Mouse (Mus musculus) Muller cell, postnatal 12 days (primary cell): ENCODE results near the gene Tead4.
"Not testable (repeated sequence)": the region's sequence is repeated elsewhere in the genome, so short reads cannot be mapped to it uniquely, and the experiment has no call there.

Experiments
- DNase-seq: peaks from one replicate; pipeline ENCODE4 v3.0.0-alpha.2; 2015; ENCODE audit errors: inconsistent ontology term

Gene Tead4

DNA sequence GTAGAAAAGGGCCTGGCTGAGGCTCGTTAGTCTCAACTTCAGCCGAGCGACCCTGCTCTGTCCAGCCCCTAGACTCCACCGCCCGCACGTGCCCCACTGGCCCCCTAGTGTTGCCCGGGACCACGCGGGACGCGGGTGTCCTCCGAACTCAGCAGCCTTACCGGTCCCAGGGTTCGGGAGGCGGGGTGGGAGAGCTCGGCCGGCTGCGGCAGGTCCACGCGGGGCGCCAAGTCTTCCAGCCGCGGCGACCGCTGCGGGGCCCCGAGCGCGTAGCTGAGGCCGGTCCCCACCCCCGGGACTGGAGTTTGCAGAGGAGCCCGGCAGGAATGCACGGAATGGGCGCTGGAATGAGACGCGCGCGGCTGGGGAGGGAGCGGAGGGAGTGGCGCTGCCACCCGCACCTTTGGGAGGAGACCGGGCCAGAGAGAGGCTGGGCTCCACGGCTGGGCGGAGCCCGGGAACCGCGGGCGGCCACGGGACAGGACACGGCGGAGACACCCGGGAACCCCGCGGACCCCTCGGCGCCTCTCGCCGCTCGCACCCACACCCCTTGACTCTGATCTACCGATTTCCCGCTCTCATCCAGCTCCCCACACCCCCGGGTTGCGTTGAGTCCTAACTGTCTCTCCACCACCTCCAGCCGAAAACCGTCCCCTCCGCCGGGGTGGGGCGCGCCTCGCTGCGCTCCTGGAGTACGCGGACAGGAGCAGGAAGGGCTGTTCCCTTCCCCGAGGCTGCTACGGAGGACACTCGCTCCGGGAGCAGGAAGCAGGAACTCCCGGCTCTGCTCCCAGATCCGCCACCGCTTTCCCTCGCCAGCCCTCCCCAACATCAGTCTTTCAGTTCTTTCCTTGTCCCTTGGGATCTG, at the start of gene Tead4:
TSS of gene Tead4 (minus strand) at position 690 of the 868 bp plus-strand sequence.
- DNase-seq = peak; percentile 97

DNA sequence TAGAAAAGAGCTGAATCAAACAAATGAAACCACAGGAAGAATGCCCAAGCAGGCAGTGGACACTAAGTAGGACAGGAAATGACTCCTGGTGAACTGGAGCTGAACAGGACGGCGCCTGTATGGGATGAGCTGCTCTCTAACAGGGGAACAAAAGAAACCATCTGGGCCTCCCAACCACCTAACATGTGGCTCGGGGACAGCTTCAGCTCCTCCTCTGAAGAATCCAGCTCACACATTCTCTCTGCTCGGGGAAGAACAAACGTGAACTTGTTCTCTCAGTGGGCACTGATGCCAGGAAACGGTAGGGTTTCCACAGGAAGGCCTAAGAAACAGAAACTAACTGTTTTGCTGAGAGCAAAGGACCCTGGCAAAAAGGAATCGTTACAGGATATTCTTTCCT, 49.1 kb upstream of the Tead4 start:
- peak; percentile 97 for DNase-seq

DNA sequence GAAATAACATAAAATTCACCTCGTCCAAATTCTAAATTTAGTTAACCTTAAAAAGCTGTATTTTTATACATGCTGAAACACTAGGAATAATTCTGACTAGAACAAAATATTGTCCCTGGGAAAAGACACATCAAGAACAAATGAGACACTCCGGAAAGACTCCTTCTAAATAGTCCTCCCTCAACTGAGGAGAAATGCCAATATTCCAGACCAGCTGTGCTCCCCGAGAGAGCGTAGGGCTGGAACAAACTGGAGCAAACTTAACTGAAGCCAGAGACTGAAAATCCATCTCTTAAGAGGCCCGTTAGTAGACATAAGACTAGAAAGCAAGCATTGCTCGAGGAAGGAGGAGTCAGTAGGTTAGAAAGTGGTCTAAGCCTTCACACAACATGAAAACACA, 46.2 kb upstream of the Tead4 start:
- DNase-seq = no peak

DNA sequence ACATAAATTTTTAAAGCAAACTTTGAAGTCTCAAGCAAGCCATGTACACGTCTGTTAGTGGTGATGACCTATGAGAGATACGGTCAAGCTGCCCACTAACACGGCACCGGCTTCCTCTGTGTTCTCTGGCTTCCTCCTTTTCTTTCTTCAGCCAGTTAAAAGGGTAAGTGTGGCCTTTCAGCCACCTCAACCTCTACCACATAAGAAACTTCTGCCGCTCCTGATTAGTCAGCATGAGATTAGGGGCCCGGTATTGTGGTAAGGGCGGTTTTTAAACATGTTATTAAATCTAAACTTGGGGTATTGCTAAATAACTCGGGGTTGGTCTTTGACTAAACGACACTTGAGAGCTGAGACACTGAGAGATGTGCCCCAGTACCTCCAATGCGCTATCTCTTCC, 45.0 kb upstream of the Tead4 start:
- DNase-seq = no peak

DNA sequence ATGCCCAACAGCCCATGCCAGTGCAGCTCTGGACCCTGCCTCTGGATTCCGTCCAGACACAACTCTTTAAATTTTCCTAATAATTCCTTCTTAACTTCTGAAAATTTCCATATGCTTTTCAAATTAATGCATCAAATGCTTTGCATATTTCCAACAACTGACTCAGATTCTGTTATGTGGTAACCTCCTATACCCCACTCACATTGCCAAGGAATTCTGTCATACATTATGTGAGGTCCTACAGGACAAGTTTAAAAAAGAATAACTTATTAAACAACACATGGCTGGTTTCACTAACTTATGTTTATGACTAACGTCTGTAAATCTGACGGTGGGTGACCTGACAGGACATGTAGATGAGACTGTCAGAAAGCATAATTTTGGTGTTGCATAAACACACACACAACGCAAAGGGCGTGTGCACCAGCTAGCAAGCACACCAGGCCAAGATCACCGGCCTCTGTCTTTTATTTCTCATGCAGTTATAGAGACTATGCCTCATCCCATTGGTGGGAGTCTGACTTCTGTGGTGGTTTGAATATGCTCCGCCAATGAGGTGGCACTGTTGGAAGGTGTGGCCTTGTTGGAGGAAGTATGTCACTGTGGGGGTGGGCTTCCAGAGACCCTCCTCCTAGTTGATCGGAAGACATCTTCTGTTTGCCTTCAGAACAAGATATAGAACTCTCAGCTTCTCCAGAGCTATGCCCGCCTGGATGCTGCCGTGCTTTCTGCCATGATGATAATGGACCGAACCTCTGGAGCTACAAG, 41.5 kb upstream of the Tead4 start:
- no peak for DNase-seq

DNA sequence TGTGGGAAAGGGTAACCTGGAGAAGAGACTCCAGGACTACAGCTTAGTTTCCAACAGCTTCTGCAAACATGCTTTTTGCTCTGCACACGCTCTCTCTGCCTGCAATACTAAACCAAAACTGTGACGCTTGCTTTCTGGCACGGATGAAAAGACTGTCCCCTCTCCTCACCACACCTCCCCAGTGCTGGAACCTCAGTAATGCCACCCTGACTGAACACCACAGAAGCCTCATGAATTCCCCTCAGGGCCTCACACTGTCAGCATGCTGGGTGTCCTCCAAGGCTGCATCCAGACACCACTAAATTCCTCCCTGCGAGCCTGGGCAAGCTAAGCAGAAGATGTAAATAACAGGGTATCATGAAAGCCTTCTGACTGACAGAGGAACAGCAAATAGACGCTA, 38.3 kb upstream of the Tead4 start:
- DNase-seq = peak; percentile 97

DNA sequence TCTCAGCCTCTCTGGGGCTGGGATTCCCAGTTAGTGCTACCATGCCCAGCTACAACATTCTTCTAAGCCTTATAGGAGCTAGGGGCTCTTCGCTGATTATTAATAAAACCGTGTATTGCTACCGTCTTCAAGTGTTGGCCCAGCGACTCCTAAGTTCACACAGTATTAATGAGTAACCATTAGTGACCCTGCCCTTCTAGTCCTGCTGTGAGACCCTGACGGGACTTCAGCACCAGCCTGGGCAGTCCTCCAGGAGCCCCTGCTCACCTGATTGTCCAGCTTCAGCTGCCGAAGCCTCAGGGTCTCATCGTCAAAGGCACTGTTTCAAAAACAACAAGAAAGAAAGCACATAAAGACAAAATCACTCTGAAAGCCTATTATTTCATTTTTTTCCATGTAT, 36.8 kb upstream of the Tead4 start:
- DNase-seq = no peak

DNA sequence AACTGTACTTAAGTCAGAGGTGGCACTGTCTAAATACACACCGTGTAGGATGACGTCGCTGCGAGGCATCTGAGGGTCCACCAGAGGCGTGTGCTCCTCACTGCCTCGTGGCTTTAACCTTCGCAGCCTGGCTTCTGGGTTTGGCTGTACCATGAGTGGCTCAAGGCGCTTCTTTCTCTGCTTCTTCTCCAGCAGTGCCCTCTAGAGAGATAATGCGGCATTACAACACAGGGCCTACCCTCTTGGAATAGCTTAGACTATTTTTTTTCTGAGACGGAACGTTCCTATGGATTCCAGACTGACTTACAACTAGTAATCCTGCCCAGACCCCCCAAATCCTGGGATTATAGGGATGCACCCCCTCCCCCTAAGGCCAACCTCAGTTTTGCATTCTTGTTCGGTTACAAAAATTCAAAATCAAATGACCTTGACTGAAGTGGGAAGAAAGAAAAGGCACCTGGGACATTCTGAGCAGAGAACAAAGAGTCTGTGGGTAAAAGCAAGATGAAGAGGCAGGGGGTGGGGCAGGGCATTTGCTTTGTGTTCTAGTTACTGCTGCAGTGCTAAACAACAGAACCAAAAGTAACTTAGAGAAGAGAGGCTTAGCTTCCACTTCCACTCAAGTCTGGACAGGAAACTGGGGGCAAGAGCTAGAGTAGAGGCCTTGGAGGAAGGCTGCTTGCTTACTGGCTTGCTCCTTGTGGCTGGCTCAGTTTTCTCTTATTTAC, 33.9 kb upstream of the Tead4 start:
- DNase-seq = peak; percentile 66

DNA sequence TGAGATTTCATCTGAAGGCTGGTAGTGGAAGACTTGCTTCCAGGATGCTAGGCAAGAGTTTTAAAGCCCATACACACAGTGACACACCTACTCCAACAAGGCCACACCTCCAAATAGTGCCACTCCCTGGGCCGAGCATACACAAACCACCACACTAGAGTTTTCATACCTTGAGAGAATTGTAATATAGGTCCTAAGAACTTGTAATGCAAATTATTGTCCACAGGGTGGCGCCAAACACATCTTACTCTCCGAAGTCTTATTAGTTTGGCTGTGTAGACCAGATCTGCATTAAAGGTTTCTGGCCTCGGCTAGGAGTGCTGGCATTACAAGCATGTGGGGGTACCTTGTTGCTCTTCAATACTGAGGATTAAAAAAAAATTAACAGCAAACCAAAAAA, 17.7 kb upstream of the Tead4 start:
- DNase-seq = peak; percentile 73

DNA sequence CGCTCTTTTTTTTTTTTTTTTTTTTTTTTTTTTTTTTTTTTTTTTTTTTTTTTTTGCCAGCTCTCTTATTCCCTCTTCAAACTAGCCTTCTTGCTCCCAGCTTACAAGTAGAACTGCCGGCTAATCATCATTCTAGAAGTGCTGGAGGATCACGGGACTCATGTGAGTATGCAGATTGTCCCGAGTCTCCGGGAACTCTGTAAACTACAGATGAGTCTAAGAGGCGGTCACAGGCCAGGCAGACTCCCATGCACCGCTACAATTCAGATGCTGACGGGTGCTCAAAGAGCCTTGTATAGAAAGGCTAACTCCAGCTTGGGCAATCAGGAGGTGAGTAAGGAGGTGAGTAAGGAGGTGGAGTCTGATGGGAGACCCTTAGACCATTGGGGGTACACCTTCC, 15.0 kb upstream of the Tead4 start:
- no peak for DNase-seq

DNA sequence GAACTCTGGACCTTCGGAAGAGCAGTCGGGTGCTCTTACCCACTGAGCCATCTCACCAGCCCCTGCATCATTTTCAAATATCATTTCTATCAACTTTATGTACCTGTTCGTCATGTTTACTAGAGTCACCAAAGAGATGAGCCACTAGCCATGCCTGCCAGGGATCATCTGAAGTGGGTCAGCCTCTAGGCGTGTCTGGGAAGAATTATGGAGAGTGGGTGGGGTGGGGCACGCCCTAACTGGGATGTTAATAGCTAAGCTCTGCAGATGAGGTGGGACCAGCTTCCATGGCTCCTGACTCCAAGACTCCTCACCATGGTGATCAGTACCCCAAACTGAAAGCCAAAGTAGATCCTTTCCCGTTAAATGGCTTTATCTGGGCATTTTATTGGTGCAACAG, 14.2 kb upstream of the Tead4 start:
- no peak for DNase-seq

DNA sequence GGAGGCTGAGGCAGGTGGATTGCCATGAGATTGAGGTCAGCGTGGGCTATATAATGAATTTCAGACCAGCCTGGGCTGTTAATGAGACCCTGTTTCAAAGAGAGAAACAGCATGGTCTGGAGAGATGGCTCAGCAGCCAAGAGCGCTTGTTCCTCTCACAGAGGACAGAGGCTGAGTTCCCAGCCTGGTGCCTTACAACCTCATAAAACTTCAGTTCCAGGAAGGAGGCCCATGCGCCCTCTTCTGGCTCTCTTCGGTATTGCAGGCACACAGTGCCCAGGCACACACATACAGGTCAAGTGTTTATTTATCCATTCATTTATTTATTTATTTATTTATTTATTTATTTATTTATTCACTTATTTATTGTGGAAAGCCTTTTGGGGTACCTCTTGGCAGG, 7.7 kb upstream of the Tead4 start:
- no peak for DNase-seq

DNA sequence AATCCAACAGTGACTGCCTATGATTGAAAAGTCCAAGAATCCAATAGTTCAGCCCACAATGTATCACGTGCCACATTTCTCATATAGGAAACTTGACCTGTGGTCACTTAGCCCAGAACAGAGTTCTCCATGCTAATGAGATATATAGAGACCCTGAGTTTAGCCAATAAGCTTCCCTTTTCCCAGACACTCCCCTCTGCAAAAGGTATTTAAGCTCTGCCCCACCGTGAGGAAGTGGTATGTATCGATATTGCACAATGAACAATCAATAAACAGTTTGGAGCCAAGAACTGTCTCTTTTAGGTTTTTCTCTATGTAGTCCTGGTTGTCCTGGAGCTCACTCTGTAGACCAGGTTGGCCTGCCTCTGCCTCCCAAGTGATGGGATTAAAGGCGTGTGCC, 4.2 kb upstream of the Tead4 start:
- no peak for DNase-seq

DNA sequence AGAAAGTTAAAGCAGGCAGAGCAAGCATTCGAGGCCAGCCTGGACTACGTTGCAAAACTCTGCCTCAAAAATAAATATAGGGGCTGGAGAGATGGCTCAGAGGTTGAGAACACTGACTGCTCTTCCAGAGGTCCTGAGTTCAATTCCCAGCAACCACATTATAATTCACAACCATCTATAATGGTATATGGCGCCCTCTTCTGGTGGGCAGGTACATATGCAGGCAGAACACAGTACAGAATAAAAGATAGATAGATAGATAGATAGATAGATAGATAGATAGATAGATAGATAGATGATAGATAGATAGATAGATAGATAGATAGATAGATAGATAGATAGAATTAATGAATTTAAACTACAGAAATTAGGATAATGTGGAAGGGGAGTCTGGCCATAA, 2.0 kb upstream of the Tead4 start:
- DNase-seq = not testable (repeated sequence)

DNA sequence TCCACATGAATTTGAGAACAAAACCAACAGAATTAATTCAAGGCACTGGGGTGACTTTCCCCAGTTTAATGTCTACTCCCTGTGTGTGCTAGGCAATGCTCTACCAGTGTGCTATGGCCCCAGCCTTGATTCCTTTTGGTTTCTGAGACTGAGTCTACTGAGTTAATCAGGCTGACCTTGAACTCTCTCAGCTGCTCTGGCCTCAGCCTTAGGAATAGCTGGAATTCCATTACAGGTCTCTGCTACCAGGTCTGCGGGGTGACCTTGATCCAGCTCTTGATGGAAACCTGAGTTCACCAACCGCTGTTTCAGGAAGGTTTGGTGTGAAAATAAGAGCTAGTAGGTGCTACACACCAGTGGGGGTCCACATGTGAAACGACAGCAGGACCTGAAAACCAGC, 1.3 kb upstream of the Tead4 start:
- DNase-seq = no peak

DNA sequence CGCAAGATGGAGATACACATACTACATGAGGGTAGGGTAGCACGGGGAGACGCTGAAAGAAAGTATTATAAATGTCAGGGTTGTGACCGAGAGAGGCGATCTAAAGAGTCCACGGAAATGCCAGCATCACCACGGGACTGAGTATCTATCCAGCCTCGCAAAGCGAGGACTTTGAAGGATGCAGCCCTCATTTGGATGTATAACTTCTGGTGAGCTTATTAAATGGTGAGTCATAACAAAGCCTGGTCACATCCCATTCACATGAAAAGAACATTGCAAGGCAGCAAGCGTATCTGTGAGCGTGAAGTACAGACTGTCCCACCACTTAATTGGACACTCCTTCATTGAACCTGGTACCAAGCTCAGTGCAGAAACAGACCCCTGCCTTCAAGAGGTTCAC, 835 bp upstream of the Tead4 start:
- peak; percentile 18 for DNase-seq

DNA sequence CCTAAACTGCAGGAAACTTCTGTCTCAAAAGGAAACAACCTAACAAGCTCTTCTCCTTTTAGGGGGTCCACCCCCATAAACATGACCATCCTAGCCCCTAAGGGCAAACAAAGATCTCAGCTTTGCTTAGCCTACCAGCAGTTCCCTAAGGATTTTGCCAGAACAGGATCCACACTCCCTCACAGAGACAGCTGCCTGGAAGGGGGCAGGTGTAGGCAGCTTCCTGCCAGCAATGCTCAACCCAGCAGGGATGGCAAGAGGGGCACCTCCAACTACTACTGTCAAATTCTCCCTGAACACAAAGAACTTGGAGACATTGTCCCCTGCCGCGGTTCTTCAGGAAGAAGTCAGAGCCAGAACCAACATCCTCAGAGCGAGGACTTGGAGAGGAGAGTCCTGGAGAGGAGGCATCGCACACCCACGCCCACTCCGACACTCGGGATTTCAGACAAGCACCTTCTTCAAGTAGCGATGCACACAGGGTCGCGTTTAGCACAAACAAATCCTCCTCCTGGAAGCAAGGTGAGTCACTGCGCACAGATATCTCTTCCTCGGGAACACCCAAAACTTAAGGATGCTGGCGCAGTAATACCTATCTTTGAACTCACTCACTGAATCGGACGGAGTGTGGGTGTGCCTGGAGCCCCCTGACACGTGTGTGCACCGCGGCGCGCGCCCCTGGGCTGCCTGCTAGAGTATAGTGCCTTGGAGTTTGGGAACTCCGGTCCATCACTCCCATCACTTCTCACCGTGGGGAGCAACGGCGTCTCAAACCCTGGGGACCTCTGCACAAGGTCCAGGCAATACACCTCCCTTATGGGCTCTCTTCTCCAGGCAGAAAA, 1.1 kb downstream of the Tead4 start:
- DNase-seq = no peak

DNA sequence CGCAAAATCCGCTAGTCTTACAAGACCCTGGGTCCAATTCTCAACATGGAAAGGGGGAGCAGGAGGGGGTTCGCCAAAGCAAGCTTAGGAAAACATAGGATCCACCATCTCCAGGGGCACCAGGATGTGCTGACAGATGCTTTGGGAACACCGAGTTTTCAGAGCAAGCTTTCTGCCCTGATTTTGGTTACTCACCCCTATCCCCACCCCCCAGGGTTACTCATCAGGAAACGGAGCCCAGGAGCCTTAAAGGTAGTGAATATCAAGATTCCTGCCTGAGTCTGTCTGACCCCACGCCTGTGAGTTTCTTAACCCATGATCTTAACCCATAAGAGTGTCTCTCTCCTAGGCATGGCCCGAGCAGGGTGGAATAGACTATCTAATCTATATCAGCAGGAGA, 2.4 kb downstream of the Tead4 start:
- DNase-seq = no peak

DNA sequence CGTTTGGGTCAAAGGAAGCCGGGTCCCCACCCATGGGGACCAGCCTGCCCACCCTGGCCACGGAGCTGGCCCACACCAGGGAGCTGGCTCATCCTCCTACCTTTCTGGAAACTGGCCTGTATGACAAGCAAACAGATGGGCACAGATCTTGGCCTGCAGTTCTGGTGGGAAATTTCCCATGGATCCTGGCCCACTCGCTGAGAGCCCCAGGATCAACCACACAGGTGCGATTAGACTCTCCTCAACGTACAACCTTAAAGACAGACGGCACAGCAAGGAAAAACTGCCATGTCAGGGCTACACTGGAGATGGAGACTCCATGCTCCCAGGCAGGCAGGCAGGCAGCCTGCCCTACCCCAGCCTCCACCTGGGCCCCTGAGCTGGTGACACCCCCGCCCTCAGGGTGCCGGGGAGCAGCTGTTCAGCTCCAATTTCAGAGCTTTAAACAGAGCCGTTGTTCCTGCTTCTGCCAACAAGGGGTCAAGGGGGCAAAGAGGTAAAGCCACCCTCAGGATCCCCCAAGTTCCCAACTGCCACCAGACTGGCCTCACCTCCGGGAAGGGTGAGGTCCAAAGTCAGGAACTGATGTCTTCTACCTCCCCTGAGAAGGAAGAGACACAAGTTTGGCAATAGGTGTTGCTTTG, 3.8 kb downstream of the Tead4 start:
- no peak for DNase-seq

DNA sequence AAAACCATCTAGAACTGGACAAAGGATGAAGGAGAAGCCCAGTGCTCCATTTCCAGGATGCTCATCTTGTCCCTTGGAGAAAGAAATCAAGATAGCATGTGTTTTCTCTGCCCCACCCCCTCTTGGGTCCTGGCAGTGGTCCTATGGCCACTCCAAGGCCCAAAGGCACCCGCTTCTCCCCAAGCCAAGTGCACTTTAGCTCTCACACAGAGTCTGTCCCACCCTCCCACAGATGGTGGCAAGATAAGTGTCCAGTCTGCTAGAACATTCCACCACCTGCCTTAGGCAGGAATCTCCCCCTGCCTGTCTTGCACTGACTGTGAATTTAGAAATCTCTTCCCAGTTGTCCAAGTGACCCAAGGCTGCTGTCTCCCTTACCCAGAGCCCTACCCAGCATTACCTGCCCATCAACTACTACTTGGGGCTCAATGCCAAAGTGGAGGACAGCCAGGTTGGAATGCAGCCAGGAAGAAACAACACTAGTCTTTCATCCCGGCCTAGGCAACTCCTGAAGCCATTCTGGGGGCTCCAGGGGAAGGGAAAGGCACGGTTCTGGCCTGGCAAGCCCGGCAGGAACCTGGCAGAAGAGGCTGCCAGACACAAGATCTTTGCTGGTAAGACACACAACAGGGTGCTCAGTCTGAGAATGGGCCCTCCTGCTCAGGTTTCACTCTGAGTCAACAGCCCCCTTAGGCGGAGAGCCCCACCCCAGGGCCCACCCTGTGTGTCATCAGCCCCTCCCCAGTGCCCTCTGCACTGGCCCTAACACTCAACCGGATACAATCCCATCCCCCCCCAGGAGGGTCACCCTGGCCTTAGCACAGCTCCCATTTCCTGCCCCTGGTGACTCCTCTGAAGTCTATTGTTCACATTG, 4.5 kb downstream of the Tead4 start:
- peak; percentile 51 for DNase-seq
